Mouse (Mus musculus) olfactory bulb, adult 2 months (tissue): Measurements from ENCODE around the gene Dlx3.

Source experiments
- CTCF ChIP-seq: fragments of 200-500 bp; IDR thresholded peaks from 2 replicates; pipeline ENCODE4 v1.5.1; 2012; ENCODE audit warnings: low read depth, mild to moderate bottlenecking, low read length, moderate library complexity; ENCODE audit not compliant: insufficient read depth
- POLR2A ChIP-seq: fragments of 200-500 bp; IDR thresholded peaks from 2 replicates; pipeline ENCODE4 v1.6.1; 2012; ENCODE audit warnings: mild to moderate bottlenecking, low read depth, low read length, moderate library complexity; ENCODE audit not compliant: insufficient read depth

- TF ChIP-seq CTCF (no peak), POLR2A (no peak)
Measured at GRCm38 (mm10) chr11:95130668-95131252, 10.8 kb downstream of the Dlx3 start.
